Mouse (Mus musculus) ES-Bruce4 (cell line): ENCODE measurements at regions not wholly inside any gene's neighbourhood (a gene's known extent, or its start where the extent isn't known, plus 50 kb on each side); places are given as distances from the start of the nearest gene placed in this dataset.

Experiments used
- CTCF ChIP-seq: IDR thresholded peaks from one replicate; pipeline ENCODE4 v1.8.1; 2011; ENCODE audit warnings: low read depth, low read length
- EP300 ChIP-seq: IDR thresholded peaks from 2 replicates; pipeline ENCODE4 v1.6.1; 2011; ENCODE audit warnings: low read depth, low read length; ENCODE audit not compliant: insufficient read depth
- POLR2A ChIP-seq: IDR thresholded peaks from one replicate; pipeline ENCODE4 v1.8.1; 2011; ENCODE audit warnings: low read length; ENCODE audit not compliant: insufficient read depth

DNA sequence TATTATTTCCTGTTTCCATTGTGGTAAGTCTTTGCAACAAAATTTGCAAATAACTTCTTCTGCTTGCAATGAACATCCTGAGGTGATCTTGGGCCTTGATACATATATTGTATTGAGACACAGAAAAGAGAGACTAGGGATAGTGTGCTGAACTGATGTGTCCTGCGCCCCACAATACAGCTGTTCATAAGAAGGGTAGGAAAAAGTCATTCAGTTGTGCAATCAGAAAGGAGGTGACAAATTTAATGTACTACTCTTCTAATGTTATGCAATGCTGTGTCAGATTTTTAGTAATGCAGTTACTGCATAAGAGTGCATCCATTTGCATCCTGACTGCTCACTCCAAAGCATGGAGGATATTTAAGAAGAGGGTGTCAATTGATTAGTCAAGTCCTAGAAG is 543.5 kb downstream of the Flrt2 start:
- no peak for TF ChIP-seq EP300
- TF ChIP-seq POLR2A: no peak
- no peak for TF ChIP-seq CTCF
